Mouse (Mus musculus) spleen, postnatal 36 days (tissue): ENCODE data around the gene Glrx5.

Experiments
- DNase-seq, 2 experiments: peaks; one replicate each; pipeline ENCODE4 v3.0.0; 2022; ENCODE audit warnings: low spot score in 2 of 2, mixed read lengths in 1 of 2

Gene Glrx5

GRCm38 (mm10) chr12:105073708-105074107 lies 41.2 kb downstream of the Glrx5 start:
- DNase-seq, result no peak

- no peak for DNase-seq
Measured at GRCm38 (mm10) chr12:105075496-105075895, 43.0 kb downstream of the Glrx5 start.

GRCm38 (mm10) chr12:105076511-105076910 lies 44.0 kb downstream of the Glrx5 start:
- DNase-seq, result no peak

GRCm38 (mm10) chr12:105077232-105077631 lies 44.7 kb downstream of the Glrx5 start:
- no peak for DNase-seq

GRCm38 (mm10) chr12:105084171-105084570 lies 51.7 kb downstream of the Glrx5 start:
- DNase-seq, result no peak

GRCm38 (mm10) chr12:105084816-105085215 lies 52.3 kb downstream of the Glrx5 start:
- no peak for DNase-seq

- DNase-seq, result no peak
Measured at GRCm38 (mm10) chr12:105085296-105085695, 52.8 kb downstream of the Glrx5 start.

GRCm38 (mm10) chr12:105086781-105087180 lies 54.3 kb downstream of the Glrx5 start:
- no peak for DNase-seq

- no peak for DNase-seq
Measured at GRCm38 (mm10) chr12:105087353-105087752, 54.9 kb downstream of the Glrx5 start.

- no peak for DNase-seq
Measured at GRCm38 (mm10) chr12:105089231-105089630, 56.7 kb downstream of the Glrx5 start.

GRCm38 (mm10) chr12:105091604-105092003 lies 59.1 kb downstream of the Glrx5 start:
- DNase-seq, result no peak
